Mouse (Mus musculus) gastrocnemius, adult 18-20 months (tissue): Measurements from ENCODE around the gene Adamtsl1. TPM values are rescaled to one million over a fixed set of nuclear protein-coding genes. Genes with fewer than 3 reads are reported as not detected.

ENCODE experiments used
- DNase-seq: peaks from one replicate; pipeline ENCODE4 v3.0.0; 2021; ENCODE audit warnings: low spot score
- total RNA-seq, 2 experiments: library from RNA; stranded (reverse); gene quantifications; 2 replicates each; pipeline ENCODE4 v1.2.3; 2021

The Adamtsl1 gene
- total RNA-seq, 2 experiments from 2014 or later = 3.2 to 5.6 TPM

DNA sequence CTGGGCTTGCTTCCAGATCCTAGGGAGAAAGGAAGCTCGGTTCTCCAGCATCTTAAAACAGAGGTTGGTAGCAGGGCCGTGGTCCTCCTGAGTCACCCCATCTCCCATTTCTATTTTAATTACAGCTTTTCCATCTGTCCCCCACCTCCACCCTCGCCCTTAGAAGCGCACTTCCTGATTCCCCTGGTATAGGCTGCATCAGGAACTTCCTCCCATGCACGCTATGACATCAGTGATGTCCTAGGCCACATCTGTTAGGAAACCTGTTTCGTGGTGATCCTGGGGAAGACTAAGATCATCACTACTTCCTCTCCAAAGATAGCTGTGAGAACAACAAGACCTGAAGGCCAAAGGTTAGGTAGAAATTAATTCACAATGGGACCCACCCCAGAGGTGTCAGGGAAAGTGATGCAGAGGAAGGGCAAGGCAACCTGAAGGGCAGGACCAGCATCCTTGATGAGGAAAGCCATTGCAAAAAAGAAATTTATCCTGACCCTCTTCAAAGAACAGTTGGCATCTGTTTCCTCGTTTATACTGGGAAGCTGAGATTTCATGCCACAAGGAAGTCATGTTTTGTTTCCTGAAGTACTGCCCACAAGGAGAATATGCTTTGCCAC is 882.8 kb downstream of the Adamtsl1 start:
- DNase-seq = no peak

DNA sequence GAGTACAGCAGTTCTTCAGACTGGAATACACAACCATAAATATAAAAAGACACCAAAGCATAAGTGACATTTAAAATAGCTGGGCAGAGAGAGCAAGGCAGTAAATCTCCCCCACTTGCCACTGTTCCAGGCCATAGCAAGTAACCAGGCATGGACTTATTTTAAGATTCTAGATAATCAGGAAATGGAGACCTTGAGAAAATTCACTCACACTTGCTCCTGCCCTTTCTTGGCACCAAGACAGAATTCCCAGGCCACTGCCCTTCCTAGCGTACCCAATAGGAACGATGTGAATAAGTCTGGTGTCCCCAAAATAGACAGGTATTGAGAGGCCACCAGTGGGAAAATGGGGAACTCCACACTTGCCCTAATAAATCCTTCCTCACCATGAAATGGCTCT is 883.5 kb downstream of the Adamtsl1 start:
- no peak for DNase-seq

DNA sequence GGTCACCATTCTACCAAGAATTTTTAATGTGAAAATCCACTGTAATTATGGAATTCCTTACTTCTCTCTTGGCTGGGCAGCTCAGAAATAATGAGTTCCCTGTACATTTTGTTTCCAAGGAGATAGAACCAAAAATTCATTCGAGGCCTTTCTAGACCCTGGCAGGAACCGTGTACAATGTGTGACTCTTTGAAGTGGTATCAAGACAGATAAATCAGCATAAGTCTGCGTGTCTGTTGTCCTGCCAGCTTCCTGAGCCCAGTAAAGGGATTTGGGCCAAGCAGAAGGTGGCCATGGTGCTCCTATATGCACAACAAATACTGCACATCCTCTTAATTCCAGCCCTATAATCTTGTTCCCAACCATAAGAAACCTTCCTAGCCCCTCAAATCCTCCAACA is 887.1 kb downstream of the Adamtsl1 start:
- no peak for DNase-seq

DNA sequence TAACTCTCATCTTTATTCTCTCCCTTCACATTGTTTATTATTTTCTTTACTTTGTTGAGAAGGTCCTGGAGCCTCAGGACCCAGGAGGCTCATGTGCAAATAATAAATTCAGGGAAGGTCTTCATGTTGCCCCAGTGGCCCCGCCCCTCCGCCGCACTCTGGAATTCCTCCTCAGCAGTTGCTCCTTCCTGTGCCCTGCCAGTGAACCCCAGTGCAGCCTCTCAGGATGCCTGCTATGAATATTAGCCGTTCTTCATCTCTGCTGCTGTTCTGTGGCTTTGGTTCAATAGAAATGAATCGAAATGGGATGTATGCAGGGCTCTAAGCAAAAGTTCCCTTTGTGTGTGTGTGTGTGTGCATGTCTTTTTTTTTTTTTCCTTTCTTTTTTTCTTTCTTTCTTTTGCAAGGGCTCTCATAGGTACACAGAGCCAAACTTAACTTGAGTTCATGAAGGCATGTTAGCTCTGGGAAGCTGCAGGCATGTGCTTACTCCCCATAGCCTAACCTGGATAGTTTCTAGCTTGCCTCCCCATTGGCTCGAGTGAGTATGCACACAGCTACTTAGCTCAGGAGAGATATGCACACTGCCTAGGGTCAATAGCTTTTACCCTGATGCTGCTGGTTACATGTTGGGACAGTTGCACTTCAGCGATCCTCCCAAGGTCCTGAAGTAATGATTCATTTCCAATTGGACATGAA is 892.7 kb downstream of the Adamtsl1 start:
- no peak for DNase-seq

DNA sequence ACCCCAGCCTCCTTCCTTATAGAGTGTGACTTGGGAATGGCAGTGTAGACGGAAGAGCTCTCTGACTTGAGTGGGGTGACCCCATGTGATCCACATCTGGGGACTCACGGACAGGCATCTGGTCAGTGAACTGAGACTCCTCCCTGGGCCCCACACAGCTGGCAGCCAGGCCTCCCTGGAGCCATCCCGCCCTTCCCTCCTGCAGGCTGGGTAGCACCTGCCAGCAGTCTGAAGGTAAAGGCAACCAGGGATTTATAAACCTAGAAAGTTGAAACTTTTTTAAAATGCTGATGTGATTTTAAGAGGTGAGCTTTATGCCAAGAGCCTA is 893.2 kb downstream of the Adamtsl1 start:
- DNase-seq = no peak

DNA sequence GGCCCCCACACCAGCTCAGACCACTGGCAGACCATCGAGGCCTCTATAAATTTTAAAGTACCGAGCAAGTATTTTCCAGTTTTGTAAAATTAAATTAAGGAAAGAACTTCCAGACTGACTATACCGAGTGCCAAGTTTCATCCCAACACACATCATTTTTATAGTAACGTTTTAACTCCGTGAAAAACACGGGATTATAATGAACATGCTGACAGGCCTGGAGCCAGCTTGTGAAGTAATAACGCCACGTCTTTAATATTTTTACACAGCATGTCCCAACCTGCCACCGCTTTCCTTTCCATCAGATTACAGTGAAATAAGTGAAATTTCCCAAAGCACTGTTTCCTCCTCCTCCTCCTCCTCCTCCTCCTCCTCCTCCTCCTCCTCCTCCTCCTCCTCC is 894.4 kb downstream of the Adamtsl1 start:
- DNase-seq = no peak

DNA sequence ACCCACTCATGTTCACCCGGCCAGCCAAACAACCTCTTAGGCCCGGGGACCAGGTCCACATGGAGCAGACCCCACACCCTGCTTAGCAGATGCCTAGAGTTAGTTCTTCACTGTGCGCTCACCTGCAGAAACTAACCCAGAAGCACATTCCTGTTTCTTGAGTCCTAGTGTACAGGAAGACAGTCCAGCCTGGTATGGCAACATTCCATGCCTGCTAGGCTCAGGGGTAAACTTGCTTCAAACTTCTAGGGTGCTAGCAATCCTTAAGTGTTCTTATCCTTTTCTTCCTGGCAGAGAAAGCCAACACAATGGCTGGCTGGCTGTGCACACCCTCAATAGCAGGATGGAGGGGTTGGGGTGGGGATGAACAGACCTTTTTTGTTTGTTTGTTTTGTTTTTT is 897.0 kb downstream of the Adamtsl1 start:
- DNase-seq = no peak

DNA sequence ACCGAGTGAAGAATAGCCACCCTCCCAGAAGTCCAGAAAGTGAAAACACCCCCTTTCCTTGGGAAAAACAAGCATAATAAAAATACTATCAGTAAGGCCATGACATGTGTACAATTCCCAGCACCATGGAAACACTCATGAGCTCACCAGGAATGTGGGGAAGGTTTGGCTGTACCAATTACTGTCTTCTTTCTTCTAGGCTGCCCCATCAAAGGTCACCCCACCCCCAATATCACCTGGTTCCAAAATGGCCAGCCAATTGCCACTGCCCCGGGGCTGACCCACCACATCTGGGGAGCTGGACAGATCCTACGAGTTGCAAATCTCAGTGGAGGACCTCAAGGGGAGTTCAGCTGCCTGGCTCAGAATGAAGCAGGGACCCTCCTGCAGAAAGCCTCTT is 899.4 kb downstream of the Adamtsl1 start:
- DNase-seq = no peak

DNA sequence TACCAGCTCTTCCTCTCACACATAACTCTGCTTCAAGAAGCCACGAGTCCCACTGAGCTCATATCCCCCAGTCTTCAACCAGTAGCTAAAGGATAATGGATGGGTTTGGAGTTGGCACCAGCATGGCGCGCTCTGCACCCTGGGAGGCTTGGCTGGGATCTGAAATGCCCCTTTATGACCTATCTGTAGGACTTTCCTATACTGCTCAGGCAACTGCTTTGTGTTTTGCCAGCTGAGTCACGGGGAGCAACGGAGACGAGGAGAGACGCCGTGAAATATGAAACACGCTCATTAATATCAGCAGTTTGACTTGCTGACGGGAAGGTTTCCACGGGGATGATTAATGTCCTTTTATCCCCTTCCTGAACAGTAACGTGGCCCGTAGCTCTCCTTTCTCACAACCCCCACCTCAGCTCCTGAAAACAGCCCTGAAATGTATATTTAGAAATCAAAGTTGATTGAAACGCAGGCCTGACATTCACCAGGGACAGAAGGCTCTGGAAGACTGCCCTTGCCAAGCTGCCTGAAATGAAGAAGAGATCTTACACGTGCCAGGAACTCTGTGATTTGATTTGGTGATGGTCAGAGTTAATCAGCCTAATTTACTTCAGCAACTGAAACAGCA is 902.5 kb downstream of the Adamtsl1 start:
- peak; percentile 17 for DNase-seq

DNA sequence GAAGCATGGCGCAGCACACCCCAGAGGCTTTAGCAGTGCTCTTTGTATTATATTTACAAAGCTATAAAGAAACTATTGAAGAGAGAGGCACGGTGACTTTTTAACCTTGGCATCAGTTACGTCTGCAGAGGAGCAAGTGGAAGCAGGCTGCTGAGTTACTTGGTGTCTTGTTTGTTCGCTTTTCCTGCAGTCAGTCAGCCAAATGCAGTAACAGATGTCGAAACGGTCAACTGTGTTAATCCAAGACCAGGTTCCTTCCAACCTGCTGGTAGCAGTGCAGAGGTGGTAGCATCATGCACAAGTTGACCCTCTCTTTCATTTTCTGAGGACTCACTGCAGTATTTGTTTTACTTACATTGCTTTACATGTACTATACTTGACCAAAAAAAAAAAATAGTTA is 908.6 kb downstream of the Adamtsl1 start:
- DNase-seq = no peak

DNA sequence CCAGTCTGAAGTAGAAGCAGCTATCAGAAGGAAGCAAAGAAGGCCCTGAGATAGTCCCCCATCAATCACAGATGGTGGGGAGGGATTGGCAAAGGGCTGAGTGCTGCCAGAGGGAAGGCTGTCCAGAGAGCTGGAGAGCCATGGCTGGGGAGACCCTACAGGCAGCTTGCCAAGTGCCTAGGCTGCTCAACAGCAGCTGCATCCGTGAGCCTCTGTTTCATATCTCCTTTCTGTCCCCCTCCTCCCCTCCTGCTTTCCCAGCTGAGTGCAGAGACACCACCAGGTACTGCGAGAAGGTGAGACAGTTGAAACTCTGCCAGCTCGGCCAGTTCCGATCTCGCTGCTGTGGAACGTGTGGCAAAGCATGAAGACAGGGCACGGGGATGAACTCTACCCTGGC is 911.6 kb downstream of the Adamtsl1 start:
- DNase-seq = no peak

DNA sequence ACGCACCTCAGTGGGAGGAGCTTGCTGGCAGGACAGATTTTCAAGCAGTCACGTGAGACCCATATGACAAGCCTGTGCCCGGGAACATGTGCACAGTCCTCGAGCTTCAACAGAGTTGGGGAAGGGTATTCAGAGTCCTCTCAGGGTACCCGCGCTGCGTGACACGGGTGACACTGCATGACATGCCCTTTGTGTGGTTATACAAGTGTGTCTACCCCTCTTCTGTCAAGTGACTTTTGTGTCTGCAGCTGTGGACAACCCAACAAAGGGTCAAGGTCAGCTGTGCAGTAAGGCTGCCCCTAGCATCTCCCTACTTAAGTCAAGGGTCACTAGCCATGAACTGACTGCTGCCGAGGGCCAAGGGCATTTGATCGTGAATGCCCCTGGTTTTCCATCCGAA is 912.6 kb downstream of the Adamtsl1 start:
- DNase-seq = no peak

DNA sequence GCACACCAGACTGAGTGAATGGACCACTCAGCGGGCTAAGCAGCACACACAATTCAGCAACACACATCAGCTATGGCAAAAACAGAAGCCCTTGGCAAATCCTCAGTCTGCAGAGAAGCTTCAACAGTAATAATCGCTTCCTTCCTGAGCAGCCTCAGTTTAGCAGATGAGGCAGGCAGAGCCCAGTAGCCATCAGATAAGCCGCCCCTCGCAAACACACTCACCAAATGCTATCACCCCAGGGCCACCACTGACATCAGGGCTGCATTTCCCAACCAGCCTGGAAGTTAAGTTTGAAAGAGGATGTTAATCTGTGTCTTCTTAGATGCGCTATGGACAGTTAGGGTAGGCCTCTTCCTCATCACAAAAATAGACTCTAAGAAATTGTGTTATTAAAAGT is 913.3 kb downstream of the Adamtsl1 start:
- no peak for DNase-seq

DNA sequence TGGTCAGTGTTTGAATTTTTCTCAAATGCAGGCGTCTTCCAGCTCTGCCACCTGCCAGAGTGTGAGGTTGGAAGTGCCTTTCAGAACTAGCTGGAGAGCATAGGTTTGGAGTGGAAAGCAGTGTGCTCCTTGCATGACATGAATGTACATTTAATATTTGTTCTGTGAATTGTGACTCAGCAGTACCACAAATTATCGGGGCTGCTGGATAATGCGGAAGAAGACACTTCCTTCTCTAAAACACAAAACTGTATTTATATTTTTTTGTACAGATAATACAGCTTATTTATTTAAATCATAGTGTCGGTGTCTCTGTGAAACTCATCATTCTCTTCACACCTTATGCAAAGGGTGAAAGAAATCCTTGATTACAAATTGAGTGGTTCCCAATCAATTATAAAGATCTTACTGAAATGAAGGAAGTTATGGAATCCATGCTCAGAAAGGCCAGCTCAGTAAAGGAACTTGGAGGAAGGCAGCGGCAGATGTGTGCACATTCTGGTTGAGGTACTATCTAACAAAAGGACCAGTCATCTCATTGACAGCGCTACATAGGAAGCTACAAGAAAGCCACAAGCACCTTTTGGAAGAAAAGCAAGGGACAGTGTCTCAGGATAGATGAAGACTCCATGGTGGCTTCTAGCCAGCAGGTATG is 914.2 kb downstream of the Adamtsl1 start:
- no peak for DNase-seq

DNA sequence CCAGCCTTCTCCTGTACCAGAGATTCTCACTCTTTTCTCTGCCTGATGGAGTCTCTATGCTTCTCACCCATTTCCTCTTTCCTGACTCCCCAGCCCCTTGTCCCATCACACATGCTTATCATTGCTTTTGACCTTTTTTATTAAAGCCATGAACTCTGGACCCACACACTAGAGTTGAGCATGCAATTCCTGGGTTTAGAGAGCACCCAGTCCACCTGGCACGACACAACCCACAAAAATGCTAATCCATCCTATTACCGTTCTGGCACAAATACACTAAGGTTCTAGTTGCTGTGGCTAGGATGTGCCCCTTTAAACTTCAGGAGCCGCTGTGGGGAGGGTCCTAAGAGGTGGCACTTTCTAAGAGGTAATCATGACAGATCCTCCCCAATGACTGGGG is 921.7 kb downstream of the Adamtsl1 start:
- no peak for DNase-seq

DNA sequence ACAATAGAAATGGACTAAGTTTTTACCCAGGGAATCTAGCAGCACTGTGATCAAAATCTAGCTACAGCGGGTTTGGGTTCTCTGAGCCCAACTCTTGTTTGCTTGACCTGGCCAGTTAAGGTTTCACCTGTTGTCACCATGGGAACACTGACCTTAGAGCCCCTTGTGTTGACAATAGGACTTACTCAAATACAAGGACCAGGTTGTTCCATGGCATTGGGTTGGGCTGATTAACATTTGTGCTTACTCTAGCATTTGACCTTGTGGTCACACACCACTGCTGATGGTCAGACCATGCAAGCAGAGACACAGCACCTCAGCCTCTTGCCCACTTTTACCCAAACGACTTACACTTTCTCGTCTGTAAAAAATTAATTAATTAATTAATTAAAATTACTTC is 922.4 kb downstream of the Adamtsl1 start:
- DNase-seq = no peak

DNA sequence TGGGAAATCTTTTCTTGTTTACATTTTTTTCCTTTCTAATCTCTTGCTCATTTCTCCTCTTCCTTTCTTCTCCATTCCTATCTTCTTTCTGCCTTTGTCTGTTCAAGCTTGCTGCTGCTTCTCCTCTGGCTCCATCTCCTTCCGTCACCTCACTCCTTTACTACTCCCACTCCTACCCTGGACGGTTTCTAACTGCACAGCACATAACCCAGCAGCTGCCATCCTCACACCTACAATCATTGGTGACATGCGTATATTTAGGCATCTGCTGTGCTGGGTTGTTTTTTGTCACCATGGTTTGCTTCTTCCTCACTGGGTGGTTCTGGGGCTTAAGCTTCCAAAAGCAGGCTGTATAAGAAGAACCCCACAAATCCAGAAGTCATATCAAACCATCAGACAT is 936.5 kb downstream of the Adamtsl1 start:
- DNase-seq = no peak

DNA sequence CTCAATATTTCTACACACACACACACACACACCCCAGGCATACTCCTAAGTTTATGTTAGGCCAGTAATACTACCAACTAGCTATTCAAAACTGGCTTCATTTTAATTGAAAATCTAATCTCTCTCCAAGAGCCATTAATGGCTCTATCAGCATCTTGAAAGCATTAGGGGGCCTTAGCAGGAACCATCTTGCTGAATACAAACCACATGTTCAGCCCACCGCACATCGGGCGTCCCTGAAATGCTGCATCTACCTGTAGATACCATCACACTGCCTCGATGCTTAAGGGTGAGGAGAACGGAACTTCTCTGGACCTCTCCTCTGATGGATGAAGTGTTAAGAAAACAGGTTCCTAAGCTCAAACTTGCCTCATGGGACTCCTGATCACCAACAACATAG is 950.8 kb downstream of the Adamtsl1 start:
- no peak for DNase-seq
